ENCODE assay signal across 8 mouse cellular contexts in the genomic region with DNA sequence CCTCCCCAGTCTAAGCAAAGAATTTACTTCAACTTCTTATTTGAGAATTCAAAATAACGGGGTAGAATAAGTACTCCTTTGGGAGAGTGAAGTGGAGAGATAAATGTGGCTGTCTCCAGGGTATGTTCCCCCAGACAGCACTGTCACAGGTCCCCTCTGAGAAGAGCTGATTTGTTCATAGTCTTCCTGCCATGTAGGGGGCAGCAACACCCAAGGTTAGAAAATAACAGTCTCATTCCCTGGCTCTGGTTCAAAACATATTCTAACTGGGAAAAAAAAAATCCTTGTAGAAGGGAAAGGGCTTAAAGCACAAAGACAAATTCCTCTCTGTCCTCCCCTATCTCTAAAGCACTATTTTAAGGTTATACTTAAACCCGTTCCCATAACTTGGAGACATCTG.
DNase-seq lines count a peak whose midpoint lies in the region.

No protein-coding gene starts in this region.

- DNase-seq in adrenal gland, adult (ENCODE audit: inconsistent age in 2 of 2, low spot score in 1 of 2), result peak; percentile 38 to 83
- no peak for DNase-seq in adrenal gland, postnatal 4 days (ENCODE audit: low spot score in 2 of 2)
- peak; percentile 30 for DNase-seq in kidney, postnatal 10 days
- DNase-seq in kidney, adult 18-20 months, result no peak
- DNase-seq in urinary bladder, postnatal 14 days (ENCODE audit: low spot score), result peak; percentile 5
- DNase-seq in urinary bladder, postnatal 36 days (ENCODE audit: low spot score in 2 of 2), result no peak
- no peak for DNase-seq in B cell, adult 2 months
- no peak for DNase-seq in gastrocnemius, adult 8-10 months (ENCODE audit: low spot score in 2 of 2)

Comparison
In these comparisons a context has a peak if more than half of its experiments do, and no peak if none do; other contexts are left out.
1. DNase-seq: peak in adrenal gland, adult (2 of 2), kidney, postnatal 10 days (single experiment) and urinary bladder, postnatal 14 days (single experiment); none in adrenal gland, postnatal 4 days (0 of 2), kidney, adult 18-20 months (single experiment), urinary bladder, postnatal 36 days (0 of 2), B cell, adult 2 months (0 of 2) and gastrocnemius, adult 8-10 months (0 of 2).